Mouse (Mus musculus): Measurements from ENCODE around the gene Odaph.
"Not testable (repeated sequence)": the region's sequence is repeated elsewhere in the genome, so short reads cannot be mapped to it uniquely, and the experiment has no call there.

The Odaph gene

GRCm38 (mm10) chr5:91987236-91987635 is at the start of gene Odaph:
Gene Odaph, plus strand, starts transcription at chr5:91987475.
- DNase-seq (ENCODE audit: low read depth, low spot score): peak; percentile 18

- not testable (repeated sequence) for DNase-seq (ENCODE audit: low read depth, low spot score)
These were observed 41.7 kb upstream of the Odaph start for GRCm38 (mm10) chr5:91945609-91946008.

- no peak for DNase-seq (ENCODE audit: low read depth, low spot score)
These were observed 40.3 kb upstream of the Odaph start for GRCm38 (mm10) chr5:91947008-91947407.

GRCm38 (mm10) chr5:91949441-91949840 is 37.8 kb upstream of the Odaph start:
- no peak for DNase-seq (ENCODE audit: low read depth, low spot score)

- peak; percentile 20 for DNase-seq (ENCODE audit: low read depth, low spot score)
These were observed 35.9 kb upstream of the Odaph start for GRCm38 (mm10) chr5:91951404-91951803.

- DNase-seq (ENCODE audit: low read depth, low spot score): no peak
These were observed 30.1 kb upstream of the Odaph start for GRCm38 (mm10) chr5:91956991-91957760.

- DNase-seq (ENCODE audit: low read depth, low spot score): no peak
These were observed 28.2 kb upstream of the Odaph start for GRCm38 (mm10) chr5:91959096-91959495.

GRCm38 (mm10) chr5:91959986-91960385 is 27.3 kb upstream of the Odaph start:
- DNase-seq (ENCODE audit: low read depth, low spot score): no peak

GRCm38 (mm10) chr5:91960606-91961254 is 26.5 kb upstream of the Odaph start:
- DNase-seq (ENCODE audit: low read depth, low spot score): peak; percentile 44

GRCm38 (mm10) chr5:91961370-91961769 is 25.9 kb upstream of the Odaph start:
- peak; percentile 74 for DNase-seq (ENCODE audit: low read depth, low spot score)

- DNase-seq (ENCODE audit: low read depth, low spot score): peak; percentile 94
These were observed 25.0 kb upstream of the Odaph start for GRCm38 (mm10) chr5:91962259-91962638.

GRCm38 (mm10) chr5:91962639-91963440 is 24.4 kb upstream of the Odaph start, which contains the start of gene Rchy1:
Gene Rchy1, minus strand, starts transcription at chr5:91963068.
- DNase-seq (ENCODE audit: low read depth, low spot score): peak; percentile 97

- DNase-seq (ENCODE audit: low read depth, low spot score): no peak
These were observed 15.2 kb upstream of the Odaph start for GRCm38 (mm10) chr5:91972046-91972445.

GRCm38 (mm10) chr5:91974002-91974401 is 13.3 kb upstream of the Odaph start:
- no peak for DNase-seq (ENCODE audit: low read depth, low spot score)

- DNase-seq (ENCODE audit: low read depth, low spot score): no peak
These were observed 11.5 kb upstream of the Odaph start for GRCm38 (mm10) chr5:91975758-91976157.

GRCm38 (mm10) chr5:91976566-91977396 is 10.5 kb upstream of the Odaph start:
- DNase-seq (ENCODE audit: low read depth, low spot score): peak; percentile 30

- DNase-seq (ENCODE audit: low read depth, low spot score): peak; percentile 27
These were observed 9.9 kb upstream of the Odaph start for GRCm38 (mm10) chr5:91977397-91977770.

GRCm38 (mm10) chr5:91981176-91981840 is 6.0 kb upstream of the Odaph start:
- no peak for DNase-seq (ENCODE audit: low read depth, low spot score)

GRCm38 (mm10) chr5:91983490-91983889 is 3.8 kb upstream of the Odaph start:
- DNase-seq (ENCODE audit: low read depth, low spot score): no peak

GRCm38 (mm10) chr5:91985721-91986120 is 1.6 kb upstream of the Odaph start:
- no peak for DNase-seq (ENCODE audit: low read depth, low spot score)

GRCm38 (mm10) chr5:91987799-91988198 is 524 bp downstream of the Odaph start:
- DNase-seq (ENCODE audit: low read depth, low spot score): no peak

All from A20 (cell line).